7 mouse cellular contexts compared by ENCODE assay signal in genomic region chr16:35489066-35489718, GRCm38 (mm10). TPM values are rescaled to one million over a fixed set of nuclear protein-coding genes. Genes with fewer than 3 reads are reported as not detected.
DNase-seq lines count a peak whose midpoint lies in the region; ATAC-seq and TF ChIP-seq lines count a peak whose summit lies in the region.

No protein-coding gene starts in this region.

- no peak for DNase-seq in lung, adult 2 months
- DNase-seq in adrenal gland, postnatal 36 days, result no peak

- no peak for TF ChIP-seq POLR2A in lung, adult 2 months (IDR thresholded peaks at IDR 0.05; ENCODE audit: borderline replicate concordance, extremely low read depth, low read depth, low read length)

- no peaks in the 10 kb centered on the region for H3K27me3 ChIP-seq in lung, embryonic 16.5 days (ENCODE audit: control insufficient read depth, insufficient read depth, low read depth, low read length)
- H3K27me3 ChIP-seq in hindbrain, embryonic 13.5 days, result peaks cover 10% of the 10 kb centered on the region; the same call in 1 of the 2 replicates
- H3K27me3 ChIP-seq in liver, embryonic 15.5 days, result peaks cover 15% of the 10 kb centered on the region

- no peak overlapping the region for H3K9ac ChIP-seq in lung, embryonic 16.5 days (ENCODE audit: low read length)
- 0 out of 2 replicates have a peak overlapping the region, but pooled peaks have one; percentile 0 for H3K9ac ChIP-seq in hindbrain, embryonic 13.5 days
- H3K9ac ChIP-seq in liver, embryonic 15.5 days, result no peak overlapping the region

- TF ChIP-seq CTCF in lung, adult 2 months (IDR thresholded peaks at IDR 0.05; ENCODE audit: insufficient read depth, low read length), result no peak

- no peak for ATAC-seq in lung, embryonic 16.5 days (ENCODE audit: low read depth)
- no peak for ATAC-seq in hindbrain, embryonic 13.5 days (ENCODE audit: low FRiP score)
- peak; percentile 43 for ATAC-seq in liver, embryonic 15.5 days (ENCODE audit: insufficient read depth)
- no peak for ATAC-seq in CD4-positive, CD25-positive, alpha-beta regulatory T cell, adult 4 months
- no peak for ATAC-seq in monocyte, adult 5-6 weeks (replicated peaks; ENCODE audit: insufficient number of reproducible peaks, low FRiP score, low TSS enrichment, poor library complexity, severe bottlenecking)

- no peaks in the 10 kb centered on the region for H3K9me3 ChIP-seq in lung, embryonic 16.5 days (ENCODE audit: control insufficient read depth, low read length)
- no peaks in the 10 kb centered on the region for H3K9me3 ChIP-seq in hindbrain, embryonic 13.5 days
- no peaks in the 10 kb centered on the region for H3K9me3 ChIP-seq in liver, embryonic 15.5 days (replicated peaks)

- no peaks in the 10 kb centered on the region for H3K36me3 ChIP-seq in lung, embryonic 16.5 days (ENCODE audit: control insufficient read depth, insufficient read depth, low read length)
- no peaks in the 10 kb centered on the region for H3K36me3 ChIP-seq in hindbrain, embryonic 13.5 days
- H3K36me3 ChIP-seq in liver, embryonic 15.5 days (replicated peaks), result no peaks in the 10 kb centered on the region

- H3K4me3 ChIP-seq in lung, embryonic 16.5 days (ENCODE audit: low read length), result peak overlapping the region; percentile 77
- no peak overlapping the region for H3K4me3 ChIP-seq in lung, adult 2 months (replicated peaks; ENCODE audit: extremely low read depth, low read depth, low read length)
- H3K4me3 ChIP-seq in hindbrain, embryonic 13.5 days, result peak overlapping the region; percentile 75
- peak overlapping the region; percentile 62 for H3K4me3 ChIP-seq in liver, embryonic 15.5 days (replicated peaks)

- WGBS in lung, embryonic 16.5 days, result 34% methylated on average over 10 of the region's 10 CpGs
- WGBS in lung, adult 2 months, result 39% methylated on average over 10 of the region's 10 CpGs
- WGBS in hindbrain, embryonic 13.5 days, result 49% methylated on average over 10 of the region's 10 CpGs
- WGBS in liver, embryonic 15.5 days (ENCODE audit: insufficient replicate concordance), result 42% methylated on average over 10 of the region's 10 CpGs

- peaks cover 20% of the 10 kb centered on the region for H3K4me1 ChIP-seq in lung, embryonic 16.5 days (replicated peaks; ENCODE audit: control insufficient read depth, insufficient read depth, low read length)
- H3K4me1 ChIP-seq in lung, adult 2 months (ENCODE audit: control insufficient read depth, insufficient read depth, low read length), result no peaks in the 10 kb centered on the region; the same call in 1 of the 2 replicates
- peaks cover 41% of the 10 kb centered on the region for H3K4me1 ChIP-seq in hindbrain, embryonic 13.5 days (replicated peaks)
- peaks cover 11% of the 10 kb centered on the region for H3K4me1 ChIP-seq in liver, embryonic 15.5 days (replicated peaks)

- H3K27ac ChIP-seq in lung, embryonic 16.5 days (ENCODE audit: low read length), result no peak overlapping the region
- no peak overlapping the region for H3K27ac ChIP-seq in hindbrain, embryonic 13.5 days
- H3K27ac ChIP-seq in liver, embryonic 15.5 days (replicated peaks), result peak overlapping the region; percentile 66

- peak overlapping the region; percentile 98 for H3K4me2 ChIP-seq in lung, embryonic 16.5 days (ENCODE audit: low read depth, low read length)
- peak overlapping the region; percentile 97 for H3K4me2 ChIP-seq in hindbrain, embryonic 13.5 days
- peak overlapping the region; percentile 59 for H3K4me2 ChIP-seq in liver, embryonic 15.5 days

RNA-seq across cellular contexts. Expression of gene Pdia5, which starts 1.5 kb away (rescaled TPM):
- 39.0 and 40.3 TPM in 2 replicates for polyA plus RNA-seq in lung, embryonic 16.5 days (2015; fragmentation: Nextera tagmentation; extraction: Ambion mirVana)
- polyA plus RNA-seq in lung, adult 2 months (2012; rRNA removed), result 10.5 and 11.3 TPM in 2 replicates
- polyA plus RNA-seq in hindbrain, embryonic 13.5 days (2015; fragmentation: Nextera tagmentation; extraction: Ambion mirVana), result 15.4 and 17.1 TPM in 2 replicates
- polyA plus RNA-seq in liver, embryonic 15.5 days (2015; fragmentation: Nextera tagmentation; extraction: Ambion mirVana), result 63.4 and 68.9 TPM in 2 replicates
- polyA plus RNA-seq in CD4-positive, CD25-positive, alpha-beta regulatory T cell, adult 4 months (2017; shearing (Covaris generic)), result not detected
- 10 to 100 TPM; 18.6 to 21.4 TPM for total RNA-seq in adrenal gland, postnatal 36 days (2021)
- not detected in 3 replicates for total RNA-seq in monocyte, adult 5-6 weeks (2017)

RNA-seq across cellular contexts. Expression of gene Sema5b, which starts 51.8 kb away (rescaled TPM):
- 2.4 and 3.1 TPM in 2 replicates for polyA plus RNA-seq in lung, embryonic 16.5 days (2015; fragmentation: Nextera tagmentation; extraction: Ambion mirVana)
- polyA plus RNA-seq in lung, adult 2 months (2012; rRNA removed), result 0.51 and 0.76 TPM in 2 replicates
- polyA plus RNA-seq in hindbrain, embryonic 13.5 days (2015; fragmentation: Nextera tagmentation; extraction: Ambion mirVana), result 26.2 and 29.3 TPM in 2 replicates
- polyA plus RNA-seq in liver, embryonic 15.5 days (2015; fragmentation: Nextera tagmentation; extraction: Ambion mirVana), result 0.13 and 0.21 TPM in 2 replicates
- polyA plus RNA-seq in CD4-positive, CD25-positive, alpha-beta regulatory T cell, adult 4 months (2017; shearing (Covaris generic)), result not detected
- total RNA-seq in adrenal gland, postnatal 36 days (2021), result 10 to 100 TPM in 1 of 2 experiments, 1 to 10 TPM in 1; 3.3 to 14.8 TPM
- total RNA-seq in monocyte, adult 5-6 weeks (2017), result not detected in 3 replicates

Comparison
In these comparisons a context has a peak if more than half of its experiments do, and no peak if none do; other contexts are left out.
1. RNA of gene Pdia5, which starts 1.5 kb away (polyA plus RNA-seq): 63.4 to 68.9 TPM in liver, embryonic 15.5 days, 39.0 to 40.3 TPM in lung, embryonic 16.5 days, 15.4 to 17.1 TPM in hindbrain, embryonic 13.5 days and 10.5 to 11.3 TPM in lung, adult 2 months; not detected in CD4-positive, CD25-positive, alpha-beta regulatory T cell, adult 4 months; every median in the first group is over 10 times any median in the second.
2. Peak in every context shown above with its lines, with median percentiles within 50 percentile points of each other: H3K4me2 ChIP-seq.